Comparison of ENCODE assay signal across 8 mouse cellular contexts in the genomic region with DNA sequence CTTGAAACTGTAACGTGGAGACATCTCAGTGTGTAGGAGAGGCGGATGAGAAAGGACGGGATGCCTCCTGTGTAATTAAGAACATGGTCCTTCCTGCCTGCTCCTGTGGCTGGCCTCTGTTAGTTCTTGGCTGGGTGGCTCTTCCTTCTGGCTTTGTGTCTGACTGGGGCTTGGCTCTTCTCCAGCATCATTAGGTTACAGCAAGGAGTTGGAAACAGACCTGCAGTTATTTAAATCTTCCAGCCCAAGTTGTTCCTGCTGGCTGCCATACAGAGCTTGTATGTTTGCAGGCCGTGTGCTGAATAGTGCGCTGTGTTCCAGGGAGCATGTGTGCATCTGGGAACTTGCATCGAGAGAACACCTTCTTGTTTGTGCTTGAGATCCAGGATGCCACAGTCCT.
A peak's percentile ranks its signal among the peaks of the same experiment; 100 is the strongest.
DNase-seq lines count a peak whose midpoint lies in the region; ATAC-seq and TF ChIP-seq lines count a peak whose summit lies in the region.

No protein-coding gene starts in this region.

- WGBS in neural tube, embryonic 13.5 days: 53% methylated on average over 6 of the region's 6 CpGs
- 13% methylated on average over 6 of the region's 6 CpGs for WGBS in heart, adult 2 months
- WGBS in midbrain, embryonic 14.5 days: 73% methylated on average over 6 of the region's 6 CpGs

- DNase-seq in neural tube, embryonic 10.5 days (ENCODE audit: extremely low spot score, low spot score): no peak
- peak; percentile 72 for DNase-seq in cerebellum, adult 9-11 months
- DNase-seq in heart, adult 2 months: peak; percentile 51 to 76
- peak; percentile 39 to 65 for DNase-seq in kidney, adult 8-10 months
- peak; percentile 53 for DNase-seq in midbrain, embryonic 14.5 days
- DNase-seq in frontal cortex, postnatal 25 days (ENCODE audit: low spot score in 2 of 2): no peak
- no peak for DNase-seq in frontal cortex, postnatal 36 days (ENCODE audit: low spot score in 2 of 2)

- no peak overlapping the region for H3K4me2 ChIP-seq in neural tube, embryonic 13.5 days
- H3K4me2 ChIP-seq in midbrain, embryonic 14.5 days (ENCODE audit: low read length): no peak overlapping the region

- no peak overlapping the region for H3K4me3 ChIP-seq in neural tube, embryonic 13.5 days
- no peak overlapping the region for H3K4me3 ChIP-seq in heart, adult 2 months
- H3K4me3 ChIP-seq in midbrain, embryonic 14.5 days (replicated peaks; ENCODE audit: low read depth, low read length): no peak overlapping the region

- peak; percentile 44; the same call in 1 of the 2 replicates for TF ChIP-seq EP300 in heart, adult 2 months (IDR thresholded peaks at IDR 0.05; ENCODE audit: insufficient read depth, low read depth, low read length)

- H3K9me3 ChIP-seq in neural tube, embryonic 13.5 days: peaks cover 5% of the 10 kb centered on the region
- 0 out of 2 replicates have a peak, but pooled peaks cover 4% of the 10 kb centered on the region for H3K9me3 ChIP-seq in midbrain, embryonic 14.5 days (ENCODE audit: control insufficient read depth, low read length)

- H3K27ac ChIP-seq in neural tube, embryonic 13.5 days (replicated peaks): peak overlapping the region; percentile 82
- peak overlapping the region; percentile 24 for H3K27ac ChIP-seq in heart, adult 2 months
- peak overlapping the region; percentile 22; the same call in 1 of the 2 replicates for H3K27ac ChIP-seq in midbrain, embryonic 14.5 days (replicated peaks; ENCODE audit: low read depth, low read length)

- no peak for TF ChIP-seq CTCF in heart, adult 2 months (IDR thresholded peaks at IDR 0.05)

- 0 out of 2 replicates have a peak overlapping the region, but pooled peaks have one; percentile 22 for H3K9ac ChIP-seq in neural tube, embryonic 13.5 days
- no peak overlapping the region for H3K9ac ChIP-seq in heart, adult 2 months (ENCODE audit: low read depth, low read length)
- no peak overlapping the region for H3K9ac ChIP-seq in midbrain, embryonic 14.5 days (replicated peaks; ENCODE audit: low read length)

- ATAC-seq in neural tube, embryonic 13.5 days (ENCODE audit: low read depth): peak; percentile 46; the same call in 1 of the 2 replicates
- no peak for ATAC-seq in midbrain, embryonic 14.5 days (ENCODE audit: low FRiP score, low TSS enrichment)

- TF ChIP-seq POLR2A in heart, adult 2 months (IDR thresholded peaks at IDR 0.05; ENCODE audit: insufficient read depth, low read depth, low read length): no peak

- H3K79me2 ChIP-seq in heart, adult 2 months (replicated peaks; ENCODE audit: control insufficient read depth, insufficient read depth, low read length): no peaks in the 10 kb centered on the region

- 0 out of 2 replicates have a peak, but pooled peaks cover 5% of the 10 kb centered on the region for H3K36me3 ChIP-seq in neural tube, embryonic 13.5 days
- 0 out of 2 replicates have a peak, but pooled peaks cover 3% of the 10 kb centered on the region for H3K36me3 ChIP-seq in heart, adult 2 months (ENCODE audit: control insufficient read depth, insufficient read depth, low read length)
- H3K36me3 ChIP-seq in midbrain, embryonic 14.5 days (ENCODE audit: control insufficient read depth, insufficient read depth, low read length): no peaks in the 10 kb centered on the region

- intact Hi-C loops in heart, adult 2 months (cut with DNase I): loop anchor here (1.0 to 5.0 kb wide), 3 partner anchors 39 to 203 kb away; partner anchors contain the start of gene Limch1

- H3K27me3 ChIP-seq in neural tube, embryonic 13.5 days: no peaks in the 10 kb centered on the region
- H3K27me3 ChIP-seq in heart, adult 2 months (ENCODE audit: control insufficient read depth, insufficient read depth, low read length): no peaks in the 10 kb centered on the region
- H3K27me3 ChIP-seq in midbrain, embryonic 14.5 days (ENCODE audit: control insufficient read depth, insufficient read depth, low read length): no peaks in the 10 kb centered on the region

- H3K4me1 ChIP-seq in neural tube, embryonic 13.5 days (replicated peaks): peaks cover 31% of the 10 kb centered on the region
- peaks cover 15% of the 10 kb centered on the region for H3K4me1 ChIP-seq in heart, adult 2 months (ENCODE audit: control insufficient read depth, insufficient read depth, low read length)
- 0 out of 2 replicates have a peak, but pooled peaks cover 4% of the 10 kb centered on the region for H3K4me1 ChIP-seq in midbrain, embryonic 14.5 days (ENCODE audit: control insufficient read depth, insufficient read depth, low read length)

Comparison
In these comparisons a context has a peak if more than half of its experiments do, and no peak if none do; other contexts are left out.
1. H3K27ac ChIP-seq: peak in every context shown above with its lines; median percentile 82 in neural tube, embryonic 13.5 days; 24 in heart, adult 2 months; 22 in midbrain, embryonic 14.5 days.
2. DNase-seq: peak in cerebellum, adult 9-11 months (single experiment), heart, adult 2 months (2 of 2), kidney, adult 8-10 months (2 of 2) and midbrain, embryonic 14.5 days (single experiment); none in neural tube, embryonic 10.5 days (single experiment), frontal cortex, postnatal 25 days (0 of 2) and frontal cortex, postnatal 36 days (0 of 2).